Mouse (Mus musculus): ENCODE data around the gene Brpf3.

- TF ChIP-seq TAL1 (IDR thresholded peaks at IDR 0.05; ENCODE audit: low read length) (no peak), GATA1 (IDR thresholded peaks at IDR 0.05; ENCODE audit: low read length) (no peak)
These were observed 30.9 kb upstream of the Brpf3 start for GRCm38 (mm10) chr17:28769875-28770421.
